28 mouse cellular contexts compared by ENCODE assay signal in genomic region chr7:133580296-133580640, GRCm38 (mm10). TPM values are rescaled to one million over a fixed set of nuclear protein-coding genes. Genes with fewer than 3 reads are reported as not detected.
DNase-seq lines count a peak whose midpoint lies in the region; ATAC-seq and TF ChIP-seq lines count a peak whose summit lies in the region.
"Had no signal": no experiment of that assay in that cellular context is flagged by ENCODE, and none has a peak within 500 bp of the region (broad histone marks: within the 10 kb centered on the region; RNA-seq: fewer than 3 reads in every experiment).

No protein-coding gene starts in this region.

- TF ChIP-seq CTCF in lung, postnatal 0 days (IDR thresholded peaks at IDR 0.05) = no peak

- H3K27ac ChIP-seq in lung, postnatal 0 days (ENCODE audit: low read length) = no peak overlapping the region
- H3K27ac ChIP-seq: embryonic facial prominence, embryonic 15.5 days; heart, embryonic 13.5 days; hindbrain, embryonic 13.5 days; midbrain, embryonic 15.5 days; stomach, postnatal 0 days had no signal

- H3K4me3 ChIP-seq in lung, postnatal 0 days (ENCODE audit: low read depth, low read length) = no peak overlapping the region
- H3K4me3 ChIP-seq: embryonic facial prominence, embryonic 15.5 days; heart, embryonic 13.5 days; hindbrain, embryonic 13.5 days; megakaryocyte, embryonic 14.5 days; midbrain, embryonic 15.5 days had no signal

- WGBS in lung, postnatal 0 days = 85% methylated on average over 4 of the region's 4 CpGs

- no peak for TF ChIP-seq EP300 in lung, postnatal 0 days (IDR thresholded peaks at IDR 0.05)

- no peak for ATAC-seq in lung, postnatal 0 days
- ATAC-seq: forebrain, embryonic 16.5 days; inflammation-experienced regulatory T-cells, adult 6 months; liver, postnatal 0 days; midbrain, embryonic 15.5 days had no signal

- H3K27me3 ChIP-seq in lung, postnatal 0 days (replicated peaks; ENCODE audit: insufficient read depth, low read length) = no peaks in the 10 kb centered on the region
- H3K27me3 ChIP-seq: embryonic facial prominence, embryonic 15.5 days; hindbrain, embryonic 13.5 days; midbrain, embryonic 15.5 days had no signal

- H3K9me3 ChIP-seq in lung, postnatal 0 days (ENCODE audit: low read length) = no peaks in the 10 kb centered on the region
- H3K9me3 ChIP-seq: embryonic facial prominence, embryonic 15.5 days; heart, embryonic 13.5 days; hindbrain, embryonic 13.5 days; megakaryocyte, embryonic 14.5 days; midbrain, embryonic 15.5 days had no signal

- H3K4me1 ChIP-seq in lung, postnatal 0 days (ENCODE audit: insufficient read depth, low read depth, low read length) = no peaks in the 10 kb centered on the region
- H3K4me1 ChIP-seq: heart, embryonic 13.5 days; megakaryocyte, embryonic 14.5 days; midbrain, embryonic 15.5 days had no signal

- DNase-seq in right cerebral cortex, adult 2 months (ENCODE audit: low spot score in 2 of 2) = peak; percentile 53 to 58
- no peak for DNase-seq in right cerebral cortex, postnatal 14 days
- peak; percentile 31 for DNase-seq in layer of hippocampus, adult 9-10 months (ENCODE audit: low spot score)
- DNase-seq in left cerebral cortex, postnatal 25 days (ENCODE audit: low spot score in 2 of 2) = peak; percentile 43 to 79
- DNase-seq in adrenal gland, postnatal 25 days = no peak
- DNase-seq in thymus, postnatal 25 days = no peak
- DNase-seq in embryo, embryonic 11 days = no peak
- DNase-seq in lung, postnatal 0 days (ENCODE audit: low spot score) = no peak
- DNase-seq: B cell, adult 2 months; cerebellum, postnatal 10 days; heart, adult 18-20 months; kidney, adult 8-10 months; kidney, postnatal 14 days; liver; liver, postnatal 0 days had no signal

- no peak overlapping the region for H3K4me2 ChIP-seq in lung, postnatal 0 days (replicated peaks; ENCODE audit: low read depth, low read length)
- H3K4me2 ChIP-seq: embryonic facial prominence, embryonic 15.5 days; heart, embryonic 13.5 days; hindbrain, embryonic 13.5 days; midbrain, embryonic 15.5 days had no signal

- H3K36me3 ChIP-seq in lung, postnatal 0 days (ENCODE audit: insufficient read depth, low read length) = no peaks in the 10 kb centered on the region
- H3K36me3 ChIP-seq: embryonic facial prominence, embryonic 15.5 days; heart, embryonic 13.5 days; hindbrain, embryonic 13.5 days; midbrain, embryonic 15.5 days had no signal

- no peak overlapping the region for H3K9ac ChIP-seq in lung, postnatal 0 days (replicated peaks; ENCODE audit: low read depth)
- H3K9ac ChIP-seq: embryonic facial prominence, embryonic 15.5 days; heart, embryonic 13.5 days; hindbrain, embryonic 13.5 days; liver, postnatal 0 days; midbrain, embryonic 15.5 days had no signal

- intact Hi-C loops in left cerebral cortex, postnatal 25 days (cut with DNase I) = loop anchor here (1.0 kb wide), 1 partner anchor 28 kb away; no protein-coding TSS in a partner anchor

RNA-seq across cellular contexts. Expression of gene Tex36, which starts 21.7 kb away (rescaled TPM):
- total RNA-seq in left cerebral cortex, postnatal 25 days (2021) = not detected
- total RNA-seq in adrenal gland, postnatal 25 days (2021) = not detected in 2 replicates
- not detected in 2 replicates for polyA plus RNA-seq in lung, postnatal 0 days (2015; fragmentation: Nextera tagmentation; extraction: Ambion mirVana)
- total RNA-seq: adrenal gland, postnatal 4 days; gastrocnemius, adult 8-10 months; heart, adult 18-20 months; heart, postnatal 25 days; left cerebral cortex, postnatal 10 days; neutrophil, adult 5-6 weeks had no signal
- polyA plus RNA-seq: embryonic facial prominence, embryonic 15.5 days; forebrain, embryonic 16.5 days; heart, embryonic 13.5 days; inflammation-experienced regulatory T-cells, adult 6 months; liver, postnatal 0 days; midbrain, embryonic 15.5 days; stomach, postnatal 0 days had no signal

RNA-seq across cellular contexts. Expression of gene Edrf1, which starts 57.1 kb away (rescaled TPM):
- 10 to 100 TPM; 22.0 to 22.7 TPM for total RNA-seq in left cerebral cortex, postnatal 25 days (2021)
- 20.7 and 22.8 TPM in 2 replicates for total RNA-seq in adrenal gland, postnatal 25 days (2021)
- 9.5 and 10.0 TPM in 2 replicates for polyA plus RNA-seq in lung, postnatal 0 days (2015; fragmentation: Nextera tagmentation; extraction: Ambion mirVana)

Comparison
In these comparisons a context has a peak if more than half of its experiments do, and no peak if none do; other contexts are left out.
1. DNase-seq: peak in right cerebral cortex, adult 2 months (2 of 2), layer of hippocampus, adult 9-10 months (single experiment) and left cerebral cortex, postnatal 25 days (2 of 2); none in right cerebral cortex, postnatal 14 days (single experiment), adrenal gland, postnatal 25 days (single experiment), thymus, postnatal 25 days (single experiment), embryo, embryonic 11 days (single experiment) and lung, postnatal 0 days (single experiment).